Mouse (Mus musculus): ENCODE data around the gene Gm4869.

The Gm4869 gene

GRCm38 (mm10) chr5:140445345-140445744, at the start of gene Gm4869:
Gene Gm4869 (plus strand): TSS chr5:140445645.
- WGBS: 89% methylated on average over 5 of the region's 5 CpGs

DNA sequence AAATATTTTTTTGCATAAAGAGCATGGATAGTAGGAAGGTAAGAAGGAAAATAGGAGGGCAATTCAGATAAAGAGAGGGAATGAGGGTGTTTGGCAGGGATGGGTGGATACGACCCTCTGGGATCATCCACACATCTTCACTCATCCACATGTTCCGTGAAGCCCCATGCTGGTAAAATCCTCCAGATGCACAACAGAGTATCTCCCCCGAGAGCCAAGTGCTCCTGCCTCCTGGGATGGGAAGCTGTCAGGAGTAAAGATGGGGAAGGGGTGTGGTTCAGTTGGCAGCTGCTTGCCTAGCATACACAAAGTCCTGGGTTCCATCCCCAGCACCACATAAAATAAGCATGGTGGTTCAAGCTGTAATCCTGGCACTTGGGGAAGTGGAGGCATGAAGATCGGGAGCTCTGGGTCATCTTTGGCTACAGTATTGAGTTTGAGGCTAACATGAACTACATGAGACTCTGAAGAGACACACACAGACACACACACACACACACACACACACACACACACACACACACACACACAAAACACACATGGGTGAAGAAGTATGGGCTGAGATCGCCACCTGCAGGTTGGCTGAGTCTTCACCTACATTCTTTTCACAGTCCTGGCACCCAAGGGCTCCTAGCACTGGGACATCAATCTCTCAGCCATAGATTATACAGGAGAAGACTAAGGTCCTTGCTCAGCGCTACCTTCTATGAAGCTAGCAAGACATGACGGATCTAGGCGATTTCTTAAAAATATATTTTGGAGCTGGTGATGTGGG, 49.1 kb upstream of the Gm4869 start:
- WGBS: 64% methylated on average over 8 of the region's 8 CpGs

GRCm38 (mm10) chr5:140402640-140403270, 42.7 kb upstream of the Gm4869 start:
- WGBS: 85% methylated on average over 4 of the region's 4 CpGs

- WGBS: 92% methylated on average over 6 of the region's 6 CpGs
These were observed 40.3 kb upstream of the Gm4869 start for GRCm38 (mm10) chr5:140405126-140405525.

- WGBS: 79% methylated on average over 6 of the region's 6 CpGs
These were observed 38.8 kb upstream of the Gm4869 start for GRCm38 (mm10) chr5:140406666-140407065.

- 41% methylated on average over 8 of the region's 8 CpGs for WGBS
These were observed 34.1 kb upstream of the Gm4869 start for GRCm38 (mm10) chr5:140411339-140411738.

GRCm38 (mm10) chr5:140414647-140415046, 30.8 kb upstream of the Gm4869 start:
- WGBS: 60% methylated on average over 4 of the region's 4 CpGs

DNA sequence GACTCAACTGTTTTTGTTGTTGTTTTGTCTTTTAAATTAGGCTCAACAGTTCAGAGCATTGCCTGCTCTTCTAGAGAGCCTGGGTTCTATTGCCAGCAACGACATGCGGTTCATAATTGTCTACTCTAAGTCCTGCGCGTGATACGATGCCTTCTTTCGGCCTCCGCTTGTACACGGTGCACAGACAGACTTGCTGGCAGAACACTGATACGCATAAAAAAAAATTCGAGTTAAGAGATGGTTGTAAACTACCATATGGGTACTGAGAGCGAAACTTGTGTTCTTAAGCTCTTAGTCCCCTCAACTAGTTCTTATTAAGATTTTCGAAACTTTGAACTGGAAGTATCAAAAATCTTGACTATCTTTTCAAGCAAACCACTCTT, 27.3 kb upstream of the Gm4869 start:
- WGBS: under 1% methylated on average over 12 of the region's 12 CpGs

DNA sequence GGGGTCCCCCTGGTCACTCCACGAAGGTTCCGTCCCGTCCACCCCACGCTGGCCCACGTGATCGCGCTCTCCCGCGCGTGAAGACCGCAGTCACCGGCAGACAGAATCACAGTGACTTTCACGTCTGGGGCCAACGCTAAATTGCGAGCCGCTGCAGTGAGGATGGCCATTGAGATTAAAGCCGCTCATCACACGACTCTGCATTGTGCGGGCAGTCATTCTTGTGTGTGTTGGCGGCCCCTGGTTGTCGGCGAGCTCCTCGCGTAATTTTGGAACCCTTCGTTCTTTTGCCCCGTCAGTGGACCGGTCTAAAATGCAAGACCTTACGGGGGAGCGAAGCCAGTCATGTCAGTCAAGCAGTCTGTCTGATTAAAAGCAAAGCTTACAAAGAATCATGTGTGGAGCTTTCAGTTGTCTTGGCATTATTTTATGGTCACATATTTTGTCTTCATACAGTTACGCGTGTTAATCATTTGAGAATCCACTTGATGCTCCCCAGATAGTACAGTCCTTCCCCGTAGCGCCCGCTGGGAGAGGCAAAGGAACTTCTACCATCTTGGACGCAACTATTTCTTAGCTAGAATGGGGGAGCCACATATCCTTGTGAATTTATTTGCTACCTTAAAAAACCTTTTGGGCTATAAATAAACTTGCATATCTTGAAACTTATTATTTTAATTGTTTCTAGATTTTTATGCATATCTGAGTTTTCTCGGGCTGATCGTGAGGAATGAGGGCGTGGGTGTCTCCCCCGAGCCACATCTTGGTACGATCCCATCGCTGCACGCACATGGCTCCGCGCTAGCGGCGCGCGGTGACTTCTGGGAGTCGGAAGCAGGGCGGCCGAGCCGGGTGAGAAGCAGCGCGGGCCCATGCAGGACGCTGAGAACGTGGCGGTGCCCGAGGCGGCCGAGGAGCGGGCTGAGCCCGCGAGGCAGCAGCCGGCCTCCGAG, 26.7 kb upstream of the Gm4869 start, which contains the start of gene Eif3b:
TSS of gene Eif3b (plus strand) at position 840 of the 953 bp plus-strand sequence.
- under 1% methylated on average over 65 of the region's 65 CpGs for WGBS

DNA sequence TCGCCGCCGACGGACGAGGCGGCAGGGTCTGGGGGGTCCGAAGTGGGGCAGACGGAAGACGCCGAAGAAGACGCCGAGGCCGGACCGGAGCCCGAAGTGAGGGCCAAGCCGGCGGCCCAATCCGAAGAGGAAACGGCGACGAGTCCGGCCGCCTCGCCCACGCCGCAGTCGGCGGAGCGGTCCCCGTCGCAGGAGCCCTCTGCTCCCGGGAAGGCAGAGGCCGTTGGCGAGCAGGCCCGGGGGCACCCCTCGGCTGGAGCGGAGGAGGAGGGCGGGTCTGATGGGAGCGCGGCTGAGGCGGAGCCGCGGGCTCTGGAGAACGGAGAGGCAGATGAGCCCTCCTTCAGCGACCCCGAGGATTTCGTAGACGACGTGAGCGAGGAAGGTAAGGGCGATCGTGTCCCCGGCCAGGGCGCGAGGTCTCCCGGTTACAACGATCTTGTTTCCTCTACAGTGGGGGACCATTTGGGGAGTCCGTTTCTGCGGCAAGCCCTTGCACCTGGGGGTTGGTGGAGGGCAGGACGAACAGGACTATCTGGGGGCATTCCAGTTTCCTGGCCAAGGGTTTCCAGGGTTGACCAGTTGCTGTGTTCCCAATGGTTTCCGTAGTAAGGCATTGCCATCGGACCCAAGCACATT, 25.9 kb upstream of the Gm4869 start:
- under 1% methylated on average over 61 of the region's 62 CpGs for WGBS

- 61% methylated on average over 4 of the region's 4 CpGs for WGBS
These were observed 24.8 kb upstream of the Gm4869 start for GRCm38 (mm10) chr5:140420616-140421015.

GRCm38 (mm10) chr5:140425016-140425783, 20.2 kb upstream of the Gm4869 start:
- WGBS: 92% methylated on average over 17 of the region's 17 CpGs

DNA sequence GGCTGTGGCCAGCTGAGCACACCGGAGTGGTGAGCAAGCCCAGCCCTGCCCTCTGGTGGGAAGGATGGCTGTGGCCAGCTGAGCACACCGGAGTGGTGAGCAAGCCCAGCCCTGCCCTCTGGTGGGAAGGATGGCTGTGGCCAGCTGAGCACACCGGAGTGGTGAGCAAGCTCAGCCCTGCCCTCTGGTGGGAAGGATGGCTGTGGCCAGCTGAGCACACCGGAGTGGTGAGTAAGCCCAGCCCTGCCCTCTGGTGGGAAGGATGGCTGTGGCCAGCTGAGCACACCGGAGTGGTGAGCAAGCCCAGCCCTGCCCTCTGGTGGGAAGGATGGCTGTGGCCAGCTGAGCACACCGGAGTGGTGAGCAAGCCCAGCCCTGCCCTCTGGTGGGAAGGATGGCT, 6.3 kb upstream of the Gm4869 start:
- WGBS: 30% methylated on average over 2 of the region's 6 CpGs

DNA sequence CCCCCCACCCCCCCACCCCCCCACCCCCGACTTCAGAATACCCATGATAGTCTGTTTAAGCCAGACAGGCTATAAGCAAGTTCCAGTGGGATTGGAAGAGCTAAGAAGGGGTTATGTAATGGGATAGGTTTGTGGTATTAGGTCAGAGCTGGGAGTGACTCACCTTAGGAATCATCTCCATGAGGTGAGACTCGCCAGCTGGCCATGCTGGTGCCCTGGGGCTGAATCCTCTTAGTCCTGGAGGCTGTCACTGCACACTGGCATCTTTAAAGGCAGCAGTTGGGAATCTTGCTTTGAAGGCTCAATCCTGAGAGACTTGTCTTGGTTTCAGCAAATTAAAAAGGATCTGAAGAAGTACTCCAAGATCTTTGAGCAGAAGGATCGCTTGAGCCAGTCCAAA, 4.0 kb upstream of the Gm4869 start:
- WGBS: 82% methylated on average over 3 of the region's 3 CpGs

GRCm38 (mm10) chr5:140444012-140444411, 1.4 kb upstream of the Gm4869 start:
- WGBS: 81% methylated on average over 4 of the region's 4 CpGs

DNA sequence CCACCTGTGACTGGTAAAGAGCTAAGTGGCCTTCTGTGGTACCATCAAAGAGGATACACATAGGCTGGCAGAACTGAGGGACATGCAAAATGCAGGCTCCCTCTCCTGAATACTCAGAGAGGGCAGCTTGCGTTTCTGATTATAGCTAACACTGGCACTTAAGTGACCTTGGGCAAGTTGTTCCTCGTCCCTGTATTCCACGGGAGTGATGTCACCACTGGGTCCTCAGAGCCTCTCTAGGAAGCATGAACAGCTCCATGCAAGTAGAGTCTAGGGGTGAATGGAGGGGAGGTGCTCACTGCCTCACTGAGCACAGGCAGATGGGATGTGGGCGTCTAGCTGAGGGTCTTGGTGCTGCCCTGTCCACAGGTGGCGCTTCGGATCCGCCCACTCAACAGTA, 609 bp downstream of the Gm4869 start:
- 60% methylated on average over 7 of the region's 7 CpGs for WGBS

DNA sequence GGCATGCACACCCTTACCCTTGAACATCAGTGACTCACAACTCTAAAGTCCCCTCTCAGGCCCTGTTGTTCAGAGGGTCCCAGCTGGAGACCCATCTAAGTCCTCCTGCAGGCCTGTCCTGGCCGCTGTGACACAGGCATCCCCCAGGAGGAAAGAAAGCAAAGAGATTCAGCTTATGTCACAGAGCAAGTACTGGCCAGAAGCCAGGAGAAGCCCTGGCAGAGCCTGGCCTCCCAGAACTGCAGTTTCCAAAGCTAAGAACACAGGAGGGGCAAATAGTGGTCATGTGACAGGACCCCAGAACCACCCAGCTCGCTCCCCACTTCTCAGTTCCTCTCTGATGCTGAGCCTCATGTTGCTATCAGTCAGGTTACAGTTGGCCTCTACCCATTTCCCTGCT, 10.0 kb downstream of the Gm4869 start:
- WGBS: 49% methylated on average over 2 of the region's 2 CpGs

GRCm38 (mm10) chr5:140461476-140461875, 16.0 kb downstream of the Gm4869 start:
- 76% methylated on average over 3 of the region's 3 CpGs for WGBS

- WGBS: 91% methylated on average over 2 of the region's 2 CpGs
These were observed 17.7 kb downstream of the Gm4869 start for GRCm38 (mm10) chr5:140463151-140463550.

GRCm38 (mm10) chr5:140464943-140465342, 19.5 kb downstream of the Gm4869 start:
- 78% methylated on average over 2 of the region's 2 CpGs for WGBS

DNA sequence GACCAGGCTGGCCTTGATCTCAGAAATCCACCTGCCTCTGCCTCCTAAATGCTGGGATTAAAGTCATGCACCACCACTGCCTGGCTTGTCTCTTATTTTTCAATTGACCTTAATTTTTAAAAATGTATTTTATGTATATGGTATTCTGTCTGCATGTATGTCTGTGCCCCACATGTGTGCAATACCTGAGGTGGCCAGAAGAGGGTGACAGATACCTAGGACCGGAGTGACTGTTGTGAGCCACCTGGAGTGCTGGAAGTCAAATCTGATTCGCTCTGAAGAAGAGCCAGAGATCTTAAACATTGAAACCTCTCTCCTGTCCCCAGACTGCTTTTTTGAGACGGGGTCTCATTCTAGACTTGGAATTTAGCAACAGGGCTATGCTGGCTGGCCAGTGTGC, 26.9 kb downstream of the Gm4869 start:
- 90% methylated on average over 3 of the region's 3 CpGs for WGBS
